Mouse (Mus musculus): ENCODE data around the gene 1700010B08Rik.

1700010B08Rik gene

GRCm38 (mm10) chr2:173770620-173771019, 51.4 kb downstream of the 1700010B08Rik start:
- DNase-seq (ENCODE audit: low read depth): no peak
